Mouse (Mus musculus) thymus, adult 2 months (tissue): Measurements from ENCODE around the gene Srsf12. TPM values are rescaled to one million over a fixed set of nuclear protein-coding genes. Genes with fewer than 3 reads are reported as not detected.
A peak's percentile ranks its signal among the peaks of the same experiment; 100 is the strongest.

ENCODE experiments used
- DNase-seq: peaks from one replicate; pipeline ENCODE4 v3.0.0; 2021
- H3K27ac ChIP-seq: fragments of 200-500 bp; 2 replicates; pipeline ENCODE4 v1.5.1; 2012; ENCODE audit warnings: low read length, control low read depth; ENCODE audit not compliant: control insufficient read depth, insufficient read depth
- H3K27me3 ChIP-seq: fragments of 200-500 bp; 2 replicates; pipeline ENCODE4 v1.6.1; 2012; ENCODE audit warnings: mild to moderate bottlenecking, low read length, moderate library complexity, mixed read lengths; ENCODE audit not compliant: control insufficient read depth, insufficient read depth
- H3K36me3 ChIP-seq: fragments of 200-500 bp; 2 replicates; pipeline ENCODE4 v1.6.1; 2012; ENCODE audit warnings: mild to moderate bottlenecking, low read length, moderate library complexity; ENCODE audit not compliant: control insufficient read depth, insufficient read depth
- H3K4me1 ChIP-seq: fragments of 200-500 bp; replicated peaks from 2 replicates; pipeline ENCODE4 v1.6.1; 2012; ENCODE audit warnings: low read length; ENCODE audit not compliant: control insufficient read depth, insufficient read depth
- H3K4me3 ChIP-seq: fragments of 200-500 bp; 2 replicates; pipeline ENCODE4 v1.5.1; 2012; ENCODE audit warnings: mild to moderate bottlenecking, low read length, control low read depth, moderate library complexity; ENCODE audit not compliant: control insufficient read depth, insufficient read depth
- CTCF ChIP-seq: fragments of 200-500 bp; IDR thresholded peaks from 2 replicates; pipeline ENCODE4 v1.5.1; 2012; ENCODE audit warnings: mild to moderate bottlenecking, control low read depth, low read length, moderate library complexity, borderline replicate concordance; ENCODE audit not compliant: control insufficient read depth, poor library complexity, insufficient read depth; ENCODE audit errors: extremely low read depth
- POLR2A ChIP-seq: fragments of 200-500 bp; IDR thresholded peaks from 2 replicates; pipeline ENCODE4 v1.6.1; 2012; ENCODE audit warnings: mild to moderate bottlenecking, low read length, control low read depth, moderate library complexity; ENCODE audit not compliant: control insufficient read depth, poor library complexity, insufficient read depth; ENCODE audit errors: extremely low read depth
- WGBS: fragments of 180-500 bp; shearing (Covaris S2); methylation state at CpG from one replicate; pipeline ENCODE4 v1.1.7; 2018; 5-methylcytosine and 5-hydroxymethylcytosine counted together
- polyA plus RNA-seq: library from polyadenylated mRNA; depleted of rRNA; stranded (reverse); fragments of >200 nt; gene quantifications from 2 replicates; pipeline ENCODE4 v1.2.3, GENCODE M21; 2012; rRNA removed

Gene Srsf12
- polyA plus RNA-seq, 1 experiment, result 1.8 TPM

GRCm38 (mm10) chr4:33260311-33260710 is 51.5 kb downstream of the Srsf12 start:
- Histone ChIP-seq H3K27ac (no peak overlapping the region), H3K27me3 (no peaks in the 10 kb centered on the region), H3K4me1 (peaks cover 7% of the 10 kb centered on the region; the same call in 1 of the 2 replicates), H3K36me3 (no peaks in the 10 kb centered on the region), H3K4me3 (no peak overlapping the region)
- TF ChIP-seq POLR2A, result no peak
- no peak for TF ChIP-seq CTCF
- DNase-seq, result no peak

- 35% methylated on average over 7 of the region's 7 CpGs for WGBS
- TF ChIP-seq POLR2A, result no peak
- TF ChIP-seq CTCF, result no peak
- H3K4me1 ChIP-seq, result peaks cover 7% of the 10 kb centered on the region; the same call in 1 of the 2 replicates
- no peaks in the 10 kb centered on the region for H3K36me3 ChIP-seq
- no peaks in the 10 kb centered on the region for H3K27me3 ChIP-seq
- no peak overlapping the region for H3K27ac ChIP-seq
- H3K4me3 ChIP-seq, result no peak overlapping the region
- no peak for DNase-seq
Measured at GRCm38 (mm10) chr4:33261311-33261753, 52.5 kb downstream of the Srsf12 start.

GRCm38 (mm10) chr4:33262897-33263296 is 54.1 kb downstream of the Srsf12 start:
- no peak for TF ChIP-seq POLR2A
- TF ChIP-seq CTCF, result no peak
- Histone ChIP-seq H3K4me3 (no peak overlapping the region), H3K4me1 (peaks cover 7% of the 10 kb centered on the region; the same call in 1 of the 2 replicates), H3K36me3 (no peaks in the 10 kb centered on the region), H3K27ac (no peak overlapping the region), H3K27me3 (no peaks in the 10 kb centered on the region)
- DNase-seq, result no peak
- 89% methylated on average over 1 of the region's 1 CpGs for WGBS

GRCm38 (mm10) chr4:33264979-33265726 is 56.4 kb downstream of the Srsf12 start:
- no peak overlapping the region for H3K27ac ChIP-seq
- DNase-seq, result no peak
- TF ChIP-seq CTCF, result no peak
- TF ChIP-seq POLR2A, result no peak

GRCm38 (mm10) chr4:33270386-33271314 is 61.9 kb downstream of the Srsf12 start:
- H3K4me1 ChIP-seq, result peaks cover 9% of the 10 kb centered on the region
- H3K4me3 ChIP-seq, result no peak overlapping the region
- DNase-seq, result no peak
- WGBS, result 97% methylated on average over 11 of the region's 11 CpGs
- H3K36me3 ChIP-seq, result no peaks in the 10 kb centered on the region
- peak overlapping the region; percentile 56; the same call in 1 of the 2 replicates for H3K27ac ChIP-seq
- TF ChIP-seq POLR2A, result no peak
- TF ChIP-seq CTCF, result no peak
- H3K27me3 ChIP-seq, result no peaks in the 10 kb centered on the region

More at GRCm38 (mm10) chr4:33264979-33265726, 56.4 kb downstream of the Srsf12 start:
- Histone ChIP-seq H3K27me3 (no peaks in the 10 kb centered on the region), H3K4me3 (no peak overlapping the region), H3K4me1 (peaks cover 12% of the 10 kb centered on the region; the same call in 1 of the 2 replicates), H3K36me3 (no peaks in the 10 kb centered on the region)
- 78% methylated on average over 11 of the region's 11 CpGs for WGBS

- no peak overlapping the region for H3K4me3 ChIP-seq
- H3K27me3 ChIP-seq, result no peaks in the 10 kb centered on the region
- 67% methylated on average over 3 of the region's 3 CpGs for WGBS
- no peak overlapping the region for H3K27ac ChIP-seq
- TF ChIP-seq POLR2A (no peak), CTCF (no peak)
- peaks cover 9% of the 10 kb centered on the region for H3K4me1 ChIP-seq
- DNase-seq, result no peak
- H3K36me3 ChIP-seq, result no peaks in the 10 kb centered on the region
Measured at GRCm38 (mm10) chr4:33273437-33273836, 64.6 kb downstream of the Srsf12 start.

GRCm38 (mm10) chr4:33281891-33282685 is 73.3 kb downstream of the Srsf12 start:
- no peaks in the 10 kb centered on the region for H3K36me3 ChIP-seq
- WGBS, result 92% methylated on average over 3 of the region's 3 CpGs
- DNase-seq, result no peak
- no peak overlapping the region for H3K4me3 ChIP-seq
- no peaks in the 10 kb centered on the region for H3K27me3 ChIP-seq
- TF ChIP-seq CTCF, result no peak
- TF ChIP-seq POLR2A, result no peak
- no peaks in the 10 kb centered on the region for H3K4me1 ChIP-seq
- no peak overlapping the region for H3K27ac ChIP-seq

Other genes starting within 250 kb of the Srsf12 start
- 6.8 and 9.7 TPM in 2 replicates for gene Rragd, start 226.0 kb upstream of the Srsf12 start, polyA plus RNA-seq
- gene Ube2j1, start 177.6 kb upstream of the Srsf12 start, polyA plus RNA-seq, result 28.7 and 30.1 TPM in 2 replicates
- gene Gabrr2, start 146.0 kb upstream of the Srsf12 start, polyA plus RNA-seq, result 3.0 and 3.9 TPM in 2 replicates
- 0.09 and 0.18 TPM in 2 replicates for gene Gabrr1, start 76.5 kb upstream of the Srsf12 start, polyA plus RNA-seq
- gene Pm20d2, start 19.3 kb upstream of the Srsf12 start, polyA plus RNA-seq, result 1.4 and 2.9 TPM in 2 replicates
- gene Pnrc1, start 81.2 kb downstream of the Srsf12 start, polyA plus RNA-seq, result 250 and 410 TPM in 2 replicates
- gene Rngtt, start 101.3 kb downstream of the Srsf12 start, polyA plus RNA-seq, result 4.2 and 5.0 TPM in 2 replicates